Mouse (Mus musculus) hindbrain, embryonic 13.5 days (tissue): ENCODE results near the gene Ssr2. TPM values are rescaled to one million over a fixed set of nuclear protein-coding genes. Genes with fewer than 3 reads are reported as not detected.

Source experiments
- ATAC-seq: fragments of 200-750 bp; cut with Nextera tagmentation; 2 replicates; pipeline ENCODE4 v1.8.0; 2017; ENCODE audit warnings: moderate TSS enrichment; ENCODE audit not compliant: low FRiP score
- H3K27ac ChIP-seq: fragments of 300-500 bp; sonication (generic); 2 replicates; pipeline ENCODE4 v1.5.1; 2015; ENCODE audit warnings: inconsistent platforms, mild to moderate bottlenecking, moderate library complexity
- H3K27me3 ChIP-seq: fragments of 300-500 bp; sonication (generic); 2 replicates; pipeline ENCODE4 v1.6.1; 2015; ENCODE audit warnings: mild to moderate bottlenecking, inconsistent platforms
- H3K36me3 ChIP-seq: fragments of 300-500 bp; sonication (generic); 2 replicates; pipeline ENCODE4 v1.6.1; 2015; ENCODE audit warnings: mild to moderate bottlenecking, inconsistent platforms
- H3K4me1 ChIP-seq: fragments of 300-500 bp; sonication (generic); replicated peaks from 2 replicates; pipeline ENCODE4 v1.6.1; 2015; ENCODE audit warnings: inconsistent platforms
- H3K4me2 ChIP-seq: fragments of 300-500 bp; sonication (generic); 2 replicates; pipeline ENCODE4 v1.6.1; 2015; ENCODE audit warnings: inconsistent platforms, mild to moderate bottlenecking, moderate library complexity
- H3K4me3 ChIP-seq: fragments of 300-500 bp; sonication (generic); 2 replicates; pipeline ENCODE4 v1.5.1; 2015; ENCODE audit warnings: mild to moderate bottlenecking, inconsistent platforms
- H3K9ac ChIP-seq: fragments of 300-500 bp; sonication (generic); 2 replicates; pipeline ENCODE4 v1.6.1; 2015; ENCODE audit warnings: mild to moderate bottlenecking, inconsistent platforms
- H3K9me3 ChIP-seq: fragments of 300-500 bp; sonication (generic); 2 replicates; pipeline ENCODE4 v1.6.1; 2016; ENCODE audit warnings: inconsistent platforms
- WGBS: fragments of 180-500 bp; shearing (Covaris S2); methylation state at CpG from one replicate; pipeline ENCODE4 v1.1.7; 2015; 5-methylcytosine and 5-hydroxymethylcytosine counted together
- microRNA counts: library from miRNA; unstranded; fragments of <30 nt; microRNA quantifications from one replicate; lab custom pipeline; 2016
- microRNA-seq: library from miRNA; unstranded; fragments of <30 nt; microRNA quantifications from one replicate; pipeline ENCODE4, GENCODE M21; 2016
- polyA plus RNA-seq: library from polyadenylated mRNA; unstranded; fragments of >200 nt; fragmentation: Nextera tagmentation; extraction: Ambion mirVana; gene quantifications from 2 replicates; pipeline ENCODE4 v1.2.1, GENCODE M21; 2015

The Ssr2 gene
- polyA plus RNA-seq, 1 experiment from 2014 or later = 154 TPM

DNA sequence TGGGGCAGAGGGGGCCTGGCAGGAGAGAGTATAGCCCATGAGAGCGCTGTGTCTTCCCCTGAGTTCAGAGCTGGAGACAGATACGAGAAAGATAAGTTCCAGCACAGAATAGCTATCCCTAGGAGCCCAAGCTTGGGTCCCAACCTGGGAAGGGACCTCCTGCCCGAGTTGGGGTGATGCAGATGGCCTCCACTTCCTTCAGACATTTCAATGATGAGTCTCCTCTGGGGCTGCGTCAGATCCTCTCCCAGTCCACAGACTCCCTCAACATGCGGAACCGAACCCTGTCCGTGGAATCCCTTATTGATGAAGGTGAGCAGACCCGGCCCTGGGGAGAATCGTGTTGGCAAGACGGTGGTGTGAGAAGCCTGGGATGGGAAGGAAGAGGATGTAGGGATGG is 57.4 kb downstream of the Ssr2 start:
- WGBS = 98% methylated on average over 10 of the region's 10 CpGs
- no peaks in the 10 kb centered on the region for H3K27me3 ChIP-seq
- H3K9ac ChIP-seq = no peak overlapping the region
- peaks cover 90% of the 10 kb centered on the region for H3K36me3 ChIP-seq
- H3K4me3 ChIP-seq = no peak overlapping the region
- H3K27ac ChIP-seq = no peak overlapping the region
- H3K4me2 ChIP-seq = no peak overlapping the region
- peaks cover 31% of the 10 kb centered on the region for H3K4me1 ChIP-seq
- ATAC-seq = no peak
- H3K9me3 ChIP-seq = no peaks in the 10 kb centered on the region

DNA sequence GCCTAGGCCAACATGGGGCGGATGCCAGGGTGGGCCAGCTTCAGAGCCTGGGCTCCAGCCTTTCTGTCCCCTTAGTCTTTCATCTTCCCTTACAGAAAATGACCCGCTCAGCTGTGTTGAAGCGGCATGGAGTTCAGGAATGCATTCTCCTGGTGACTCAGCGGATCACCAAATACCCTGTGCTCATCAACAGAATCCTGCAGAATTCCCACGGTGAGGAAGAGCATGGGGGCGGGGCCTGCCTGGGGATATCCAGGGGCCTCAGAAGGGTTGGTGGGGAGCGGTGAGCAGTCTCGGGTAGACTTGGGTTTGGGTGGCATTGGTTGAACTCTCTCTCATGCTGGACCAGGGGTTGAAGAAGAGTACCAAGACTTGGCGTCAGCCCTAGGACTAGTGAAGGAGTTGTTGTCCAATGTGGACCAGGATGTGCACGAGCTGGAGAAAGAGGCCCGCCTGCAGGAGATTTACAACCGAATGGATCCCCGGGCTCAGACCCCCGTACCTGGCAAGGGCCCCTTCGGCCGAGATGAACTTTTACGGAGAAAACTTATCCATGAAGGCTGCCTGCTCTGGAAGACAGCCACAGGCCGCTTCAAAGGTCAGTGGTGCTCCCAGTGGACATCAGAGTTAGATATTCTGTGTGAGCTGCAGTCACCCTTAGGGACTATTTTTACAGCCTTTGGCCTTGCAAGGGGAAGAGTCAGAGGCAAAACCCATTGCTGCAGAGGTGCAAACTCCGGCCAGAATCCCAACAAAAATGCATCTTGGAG is 60.0 kb downstream of the Ssr2 start:
- Histone ChIP-seq H3K4me2 (no peak overlapping the region), H3K9me3 (no peaks in the 10 kb centered on the region), H3K9ac (no peak overlapping the region), H3K27ac (no peak overlapping the region), H3K36me3 (peaks cover 97% of the 10 kb centered on the region), H3K4me3 (no peak overlapping the region), H3K4me1 (peaks cover 5% of the 10 kb centered on the region; the same call in 1 of the 2 replicates), H3K27me3 (no peaks in the 10 kb centered on the region)
- no peak for ATAC-seq
- WGBS = 93% methylated on average over 19 of the region's 19 CpGs

DNA sequence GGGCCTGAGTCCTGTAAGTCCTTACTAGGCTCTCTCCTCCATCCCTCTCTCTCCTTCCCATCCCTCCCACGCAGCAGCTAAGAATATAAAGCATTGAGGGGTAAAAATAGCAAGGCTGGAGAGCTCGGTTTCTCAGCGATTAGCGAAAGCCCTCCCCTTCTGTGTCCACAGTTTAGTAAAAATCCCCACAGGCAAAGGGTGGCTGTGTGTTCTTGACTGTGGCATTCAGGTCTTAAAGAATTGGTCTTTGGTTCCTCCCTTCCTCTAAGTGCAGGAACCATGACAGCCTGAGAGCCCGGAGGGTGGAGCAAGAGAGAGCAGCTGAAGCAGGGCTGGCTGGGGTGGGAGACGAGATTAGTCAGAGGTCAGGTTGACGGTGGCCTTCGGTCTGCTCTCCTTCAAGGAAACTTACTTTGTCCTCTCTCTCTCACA is 60.9 kb downstream of the Ssr2 start:
- H3K9me3 ChIP-seq = no peaks in the 10 kb centered on the region
- H3K9ac ChIP-seq = no peak overlapping the region
- H3K27ac ChIP-seq = no peak overlapping the region
- H3K4me2 ChIP-seq = no peak overlapping the region
- H3K27me3 ChIP-seq = no peaks in the 10 kb centered on the region
- H3K4me3 ChIP-seq = no peak overlapping the region
- 94% methylated on average over 8 of the region's 8 CpGs for WGBS
- ATAC-seq = no peak
- H3K4me1 ChIP-seq = no peaks in the 10 kb centered on the region
- H3K36me3 ChIP-seq = peaks cover 96% of the 10 kb centered on the region

DNA sequence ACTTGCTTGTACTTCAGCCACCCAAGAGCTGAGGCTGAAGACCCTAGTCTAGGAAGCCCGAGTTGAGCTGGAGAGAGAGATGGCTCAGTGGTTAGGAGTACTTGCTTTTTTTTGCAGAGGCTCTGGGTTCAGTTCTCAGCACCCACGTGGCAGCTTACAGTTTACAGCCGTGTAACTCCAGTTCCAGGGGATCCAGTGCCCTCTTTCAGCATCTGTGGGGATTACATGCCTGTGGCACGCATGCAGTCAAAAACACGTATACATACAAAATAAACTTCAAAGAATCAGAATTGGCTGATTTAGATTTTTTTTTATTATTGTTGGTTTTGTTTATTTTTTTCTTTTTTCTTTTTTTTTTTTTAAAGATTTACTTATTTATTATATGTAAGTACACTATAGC is 61.5 kb downstream of the Ssr2 start:
- Histone ChIP-seq H3K27me3 (no peaks in the 10 kb centered on the region), H3K36me3 (peaks cover 96% of the 10 kb centered on the region), H3K9me3 (no peaks in the 10 kb centered on the region), H3K27ac (no peak overlapping the region), H3K4me3 (no peak overlapping the region), H3K4me2 (no peak overlapping the region), H3K9ac (no peak overlapping the region), H3K4me1 (no peaks in the 10 kb centered on the region)
- no peak for ATAC-seq
- 96% methylated on average over 5 of the region's 5 CpGs for WGBS

MicroRNAs encoded within 50 kb of the gene (microRNA counts, 519-probe panel; counts per million panel counts)
- microRNA mmu-miR-1905 (lab: Ali Mortazavi, UCI) = 51.3 counts per million

Small RNA genes lying within 50 kb of the gene (microRNA-seq; reads per million reads assigned to microRNA genes)
- gene Mir1905 = not detected

Other genes starting within 250 kb of the Ssr2 start
- 1.2 and 1.3 TPM in 2 replicates for gene Tmem79, start 239.7 kb upstream of the Ssr2 start, polyA plus RNA-seq
- 66.2 and 69.1 TPM in 2 replicates for gene Smg5, start 239.6 kb upstream of the Ssr2 start, polyA plus RNA-seq
- gene Paqr6, start 211.3 kb upstream of the Ssr2 start, polyA plus RNA-seq = 2.6 and 2.9 TPM in 2 replicates
- 0.19 TPM in 1 of 2 replicates, not detected in the other for gene Bglap3, start 203.1 kb upstream of the Ssr2 start, polyA plus RNA-seq
- gene Bglap2, start 197.2 kb upstream of the Ssr2 start, polyA plus RNA-seq = not detected in 2 replicates
- gene Bglap, start 191.4 kb upstream of the Ssr2 start, polyA plus RNA-seq = not detected in 2 replicates
- 36.9 and 37.8 TPM in 2 replicates for gene Pmf1, start 165.5 kb upstream of the Ssr2 start, polyA plus RNA-seq
- gene Slc25a44, start 150.7 kb upstream of the Ssr2 start, polyA plus RNA-seq = 32.5 and 32.8 TPM in 2 replicates
- 25.5 and 27.4 TPM in 2 replicates for gene Sema4a, start 114.7 kb upstream of the Ssr2 start, polyA plus RNA-seq
- 31.9 and 35.0 TPM in 2 replicates for gene Lmna, start 65.9 kb upstream of the Ssr2 start, polyA plus RNA-seq
- gene Mex3a, start 43.5 kb upstream of the Ssr2 start, polyA plus RNA-seq = 38.9 and 40.0 TPM in 2 replicates
- not detected in 2 replicates for gene Rab25, start 27.6 kb upstream of the Ssr2 start, polyA plus RNA-seq
- 179 and 182 TPM in 2 replicates for gene Lamtor2, start 22.8 kb upstream of the Ssr2 start, polyA plus RNA-seq
- 36.7 and 38.3 TPM in 2 replicates for gene Ubqln4, start 22.1 kb upstream of the Ssr2 start, polyA plus RNA-seq
- gene Arhgef2, start 30.1 kb downstream of the Ssr2 start, polyA plus RNA-seq = 160 and 165 TPM in 2 replicates
- not detected in 2 replicates for gene Rxfp4, start 77.3 kb downstream of the Ssr2 start, polyA plus RNA-seq
- 97.7 and 99.4 TPM in 2 replicates for gene Khdc4, start 109.9 kb downstream of the Ssr2 start, polyA plus RNA-seq
- 57.9 and 59.0 TPM in 2 replicates for gene Rit1, start 141.0 kb downstream of the Ssr2 start, polyA plus RNA-seq
- gene Syt11, start 199.3 kb downstream of the Ssr2 start, polyA plus RNA-seq = 212 and 215 TPM in 2 replicates